Mouse (Mus musculus) kidney, adult 8-10 months (tissue): ENCODE data around the gene Khdc3.
"Not testable (repeated sequence)": the region's sequence is repeated elsewhere in the genome, so short reads cannot be mapped to it uniquely, and the experiment has no call there.

Source experiments
- DNase-seq, 2 experiments: peaks; one replicate each; pipeline ENCODE4 v3.0.0; 2022

Khdc3 gene

DNA sequence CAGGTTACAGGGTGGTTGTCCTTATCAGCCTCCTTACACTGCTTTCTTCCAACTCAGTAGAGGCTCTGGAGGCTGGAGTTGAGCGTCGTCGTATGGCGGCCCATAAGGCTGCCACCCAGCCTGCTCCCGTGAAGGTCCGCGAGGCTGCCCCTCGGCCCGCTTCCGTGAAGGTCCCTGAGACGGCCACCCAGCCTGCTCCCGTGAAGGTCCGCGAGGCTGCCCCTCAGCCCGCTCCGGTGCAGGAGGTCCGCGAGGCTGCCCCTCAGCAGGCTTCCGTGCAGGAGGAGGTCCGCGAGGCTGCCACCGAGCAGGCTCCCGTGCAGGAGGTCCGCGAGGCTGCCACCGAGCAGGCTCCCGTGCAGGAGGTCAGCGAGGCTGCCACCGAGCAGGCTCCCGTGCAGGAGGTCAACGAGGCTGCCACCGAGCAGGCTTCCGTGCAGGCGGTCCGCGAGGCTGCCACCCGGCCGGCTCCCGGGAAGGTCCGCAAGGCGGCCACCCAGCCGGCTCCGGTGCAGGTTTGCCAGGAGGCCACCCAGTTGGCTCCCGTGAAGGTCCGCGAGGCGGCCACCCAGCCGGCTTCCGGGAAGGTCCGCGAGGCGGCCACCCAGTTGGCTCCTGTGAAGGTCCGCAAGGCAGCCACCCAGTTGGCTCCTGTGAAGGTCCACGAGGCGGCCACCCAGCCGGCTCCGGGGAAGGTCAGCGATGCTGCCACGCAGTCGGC is 1.7 kb downstream of the Khdc3 start:
- peak; percentile 22 to 26 for DNase-seq

DNA sequence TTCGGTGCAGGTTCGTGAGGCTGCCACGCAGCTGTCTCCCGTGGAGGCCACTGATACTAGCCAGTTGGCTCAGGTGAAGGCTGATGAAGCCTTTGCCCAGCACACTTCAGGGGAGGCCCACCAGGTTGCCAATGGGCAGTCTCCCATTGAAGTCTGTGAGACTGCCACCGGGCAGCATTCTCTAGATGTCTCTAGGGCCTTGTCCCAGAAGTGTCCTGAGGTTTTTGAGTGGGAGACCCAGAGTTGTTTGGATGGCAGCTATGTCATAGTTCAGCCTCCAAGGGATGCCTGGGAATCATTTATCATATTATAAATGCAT is 2.2 kb downstream of the Khdc3 start:
- no peak for DNase-seq

DNA sequence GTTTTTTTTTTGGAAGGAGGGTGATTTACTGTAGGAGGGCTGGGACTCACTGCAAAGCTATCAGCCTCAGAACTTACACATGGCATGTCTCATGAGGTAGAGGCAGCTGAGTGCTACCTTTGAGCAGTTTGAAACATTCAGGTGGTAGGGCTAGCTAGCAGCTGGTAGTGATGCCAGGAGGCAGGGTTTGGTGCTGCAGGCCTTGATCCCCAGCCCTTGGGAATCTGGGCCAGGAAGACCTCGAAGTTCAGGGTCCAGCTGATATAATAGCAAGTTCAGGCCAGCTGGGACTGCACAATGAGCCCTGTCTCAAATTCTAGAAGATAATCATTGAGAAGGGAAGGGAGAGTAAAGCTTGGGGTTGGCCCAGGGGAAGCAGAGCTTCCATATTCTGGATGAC is 3.5 kb downstream of the Khdc3 start:
- no peak for DNase-seq

DNA sequence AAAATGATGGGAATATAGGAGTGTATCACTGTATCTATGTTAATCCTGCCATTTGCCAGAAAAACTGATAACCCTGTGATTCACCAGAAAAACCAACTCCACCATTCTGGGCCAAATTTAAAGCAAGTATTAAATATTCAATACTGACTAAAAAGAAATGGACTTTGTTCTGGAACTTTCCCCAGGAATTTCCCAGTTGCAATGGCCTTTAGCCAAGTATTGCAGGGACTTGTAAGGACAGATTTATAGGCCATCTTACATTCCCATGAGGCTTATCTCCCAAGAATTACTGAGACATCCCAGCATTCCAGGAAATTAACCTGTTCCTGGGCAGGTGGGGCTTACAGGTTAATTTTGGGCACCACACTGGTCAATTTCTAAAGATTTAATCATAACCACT is 4.1 kb downstream of the Khdc3 start:
- peak in 1 of 2 experiments; percentile 18 for DNase-seq

DNA sequence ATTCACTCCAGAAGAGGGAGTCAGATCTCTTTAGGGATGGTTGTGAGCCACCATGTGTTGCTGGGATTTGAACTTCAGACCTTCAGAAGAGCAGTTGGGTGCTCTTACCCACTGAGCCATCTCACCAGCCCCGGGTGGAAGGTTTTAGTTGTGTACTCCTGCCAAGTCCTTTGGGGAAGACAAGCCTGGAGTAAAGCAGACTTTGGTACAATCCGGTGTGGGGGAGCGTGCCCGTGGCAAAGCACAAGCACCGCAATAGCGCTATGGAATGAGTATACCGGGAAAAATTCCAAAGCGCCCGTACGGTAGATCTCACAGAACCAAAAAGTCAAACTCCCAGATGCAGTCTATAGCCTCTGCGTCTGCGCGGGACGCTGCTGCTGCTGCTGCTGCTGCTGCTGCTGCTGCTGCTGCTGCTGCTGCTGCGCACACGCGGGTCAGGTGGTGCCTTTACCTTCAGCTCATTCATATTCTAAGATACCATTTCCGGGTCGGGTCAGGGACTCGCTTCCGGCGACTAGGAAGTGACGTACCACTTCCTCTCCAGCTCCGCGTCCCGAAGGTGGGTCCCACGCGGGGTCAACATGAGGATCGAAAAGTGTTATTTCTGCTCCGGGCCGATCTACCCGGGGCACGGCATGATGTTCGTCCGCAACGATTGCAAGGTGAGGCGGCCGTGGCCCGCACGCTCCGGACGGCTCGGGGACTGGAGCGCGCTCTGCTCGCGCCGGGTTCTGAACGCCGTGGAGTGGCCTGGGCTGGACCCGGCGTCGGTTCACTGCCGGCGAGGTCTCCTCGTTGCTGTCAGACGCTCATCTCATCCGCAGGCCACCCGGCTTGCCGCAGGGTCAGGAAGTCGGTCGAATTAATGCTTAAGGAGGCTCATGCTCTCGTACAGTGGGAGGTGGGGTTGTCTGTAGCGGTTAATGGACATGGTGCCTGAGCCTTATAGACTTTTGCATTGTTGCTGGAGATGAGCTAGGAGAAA is 11.6 kb downstream of the Khdc3 start, which contains the start of gene Rsl24d1:
Gene Rsl24d1 (plus strand): TSS at position 508 of the 988 bp plus-strand sequence.
- peak; percentile 88 to 90 for DNase-seq

DNA sequence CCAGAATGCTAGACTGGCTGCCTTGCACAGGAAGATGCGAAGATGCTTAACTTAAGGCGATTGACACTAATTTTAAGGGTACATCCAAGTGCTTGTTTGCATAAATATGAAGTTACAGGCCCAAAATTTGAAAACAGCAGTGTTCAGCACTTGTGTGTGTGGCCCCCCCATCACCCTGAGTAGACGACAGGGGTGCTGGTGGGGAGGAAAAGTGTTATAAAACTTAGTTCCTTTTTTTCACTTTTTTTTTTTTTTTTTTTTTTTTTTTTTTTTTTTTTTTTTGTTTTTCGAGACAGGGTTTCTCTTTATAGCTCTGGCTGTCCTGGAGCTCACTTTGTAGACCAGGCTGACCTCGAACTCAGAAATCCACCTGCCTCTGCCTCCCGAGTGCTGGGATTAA is 15.1 kb downstream of the Khdc3 start:
- DNase-seq, result not testable (repeated sequence)

DNA sequence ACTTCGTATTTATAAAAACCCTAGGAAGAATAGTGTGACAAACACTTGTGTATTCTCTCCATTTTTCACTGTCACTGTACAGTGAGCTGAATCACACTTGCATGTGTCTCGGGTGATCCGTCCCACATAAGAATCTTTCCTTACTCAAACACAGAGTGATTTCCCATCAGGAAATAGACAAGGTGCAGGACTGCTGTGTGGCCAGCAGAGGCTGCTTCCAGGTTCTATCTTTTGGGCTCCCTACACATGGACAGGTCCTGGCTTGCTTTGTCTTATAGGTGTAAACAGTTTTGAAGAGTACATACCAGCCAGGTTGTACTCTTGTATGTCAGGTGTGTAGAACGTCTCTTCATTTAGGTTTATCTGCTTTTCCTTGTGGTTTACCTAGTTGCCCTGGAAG is 16.4 kb downstream of the Khdc3 start:
- DNase-seq, result no peak

DNA sequence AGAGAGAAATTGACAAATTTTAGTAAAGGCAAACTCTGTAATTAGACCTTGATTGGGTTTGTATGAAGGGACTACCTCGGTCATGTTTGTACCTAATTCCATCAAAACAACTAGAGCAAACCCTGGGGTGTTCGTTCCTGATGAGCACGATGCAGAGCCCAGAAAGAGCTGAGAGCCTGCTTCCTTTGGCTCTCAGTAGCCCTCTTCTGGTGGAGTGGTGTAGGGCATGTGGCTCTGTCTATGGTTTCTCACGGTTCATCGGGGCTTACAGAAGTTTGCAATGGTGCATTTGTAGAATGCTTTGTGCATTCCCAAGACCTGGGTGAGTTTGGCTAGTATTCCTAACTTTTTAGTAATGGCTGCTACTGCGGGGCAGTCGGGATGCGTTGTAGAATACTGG is 20.1 kb downstream of the Khdc3 start:
- peak in 1 of 2 experiments; percentile 21 for DNase-seq

DNA sequence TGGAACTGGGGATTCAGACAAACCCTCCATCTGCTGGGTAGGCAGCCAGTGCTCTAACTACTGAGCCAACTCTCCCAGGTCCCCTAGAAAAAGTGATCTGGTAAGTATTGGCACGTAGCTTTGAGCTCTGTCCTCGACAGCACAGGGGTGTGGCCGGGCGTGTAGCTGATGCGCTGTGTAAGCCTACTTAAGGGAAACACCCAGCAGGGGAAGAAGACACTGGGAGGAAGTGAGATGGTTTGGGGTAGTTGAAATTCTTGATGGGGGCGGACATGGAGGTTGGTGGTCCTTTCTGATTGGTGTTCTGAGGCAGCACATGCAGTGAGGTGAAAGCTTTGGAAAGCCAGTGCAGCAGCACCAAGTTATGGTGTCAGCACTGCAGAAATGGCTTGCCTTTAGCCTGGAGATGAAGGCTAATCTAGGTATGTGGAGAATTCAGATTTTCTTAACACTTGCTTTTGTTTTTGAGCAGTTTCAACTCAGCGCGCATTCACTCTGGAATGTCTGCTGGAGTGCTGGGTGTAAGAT is 23.5 kb downstream of the Khdc3 start:
- no peak for DNase-seq

DNA sequence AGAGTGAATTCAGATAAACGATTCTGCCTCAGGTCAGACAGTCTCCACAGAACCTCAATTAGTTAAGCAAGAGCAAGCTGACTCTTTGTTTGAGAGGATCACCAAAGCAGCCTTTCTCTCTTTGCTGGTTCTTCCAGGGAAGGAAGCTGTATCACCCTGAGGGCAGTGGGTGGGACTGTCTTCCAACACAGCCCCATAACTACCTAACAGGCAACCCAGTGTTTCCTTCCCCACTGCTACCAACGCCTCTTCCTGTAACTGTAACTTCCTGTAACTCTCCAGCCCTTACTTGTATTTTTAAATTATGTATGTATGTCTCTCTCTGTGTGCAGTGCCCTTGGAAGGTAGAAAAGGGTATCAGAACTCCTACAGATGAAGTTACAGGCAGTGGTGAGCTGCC is 25.8 kb downstream of the Khdc3 start:
- no peak for DNase-seq

DNA sequence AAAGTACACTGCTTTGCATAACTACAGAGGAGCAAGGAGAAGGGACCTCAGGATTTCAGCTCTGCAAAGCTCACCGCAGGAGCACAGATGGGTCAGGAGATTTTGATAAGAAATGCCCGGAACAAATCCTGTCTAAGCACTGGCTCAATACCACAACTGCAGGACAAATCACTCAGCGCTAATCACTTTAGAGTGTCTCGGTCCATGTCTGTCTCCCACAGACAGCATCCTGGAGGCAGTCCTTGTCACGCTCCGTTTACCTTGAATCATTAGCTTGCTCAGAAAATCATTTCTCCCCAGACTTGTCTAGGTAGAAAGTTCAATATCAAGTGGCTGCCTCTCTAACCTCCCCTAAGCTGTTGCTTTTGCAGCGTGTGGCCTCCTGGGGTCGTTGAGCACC is 28.2 kb downstream of the Khdc3 start:
- DNase-seq, result peak in 1 of 2 experiments; percentile 8

DNA sequence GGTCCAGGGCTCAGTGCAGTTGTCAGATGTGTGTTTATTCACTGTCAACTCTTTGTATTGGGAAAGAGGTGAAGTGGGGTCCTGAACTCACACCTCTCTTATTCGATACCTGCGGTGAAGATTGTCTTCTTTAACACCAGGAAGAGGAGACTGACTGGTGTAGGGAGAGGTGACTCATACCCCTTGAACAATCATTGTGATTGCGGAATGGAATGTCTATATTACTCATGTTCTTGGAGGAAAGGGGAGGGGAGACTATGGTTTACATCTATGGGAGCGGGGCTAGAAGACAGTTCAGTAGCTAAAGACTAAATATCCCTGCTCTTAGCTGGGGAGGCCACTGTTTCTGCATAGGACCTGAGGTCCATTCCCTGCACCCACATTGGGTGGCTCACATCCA is 28.9 kb downstream of the Khdc3 start:
- DNase-seq, result no peak

DNA sequence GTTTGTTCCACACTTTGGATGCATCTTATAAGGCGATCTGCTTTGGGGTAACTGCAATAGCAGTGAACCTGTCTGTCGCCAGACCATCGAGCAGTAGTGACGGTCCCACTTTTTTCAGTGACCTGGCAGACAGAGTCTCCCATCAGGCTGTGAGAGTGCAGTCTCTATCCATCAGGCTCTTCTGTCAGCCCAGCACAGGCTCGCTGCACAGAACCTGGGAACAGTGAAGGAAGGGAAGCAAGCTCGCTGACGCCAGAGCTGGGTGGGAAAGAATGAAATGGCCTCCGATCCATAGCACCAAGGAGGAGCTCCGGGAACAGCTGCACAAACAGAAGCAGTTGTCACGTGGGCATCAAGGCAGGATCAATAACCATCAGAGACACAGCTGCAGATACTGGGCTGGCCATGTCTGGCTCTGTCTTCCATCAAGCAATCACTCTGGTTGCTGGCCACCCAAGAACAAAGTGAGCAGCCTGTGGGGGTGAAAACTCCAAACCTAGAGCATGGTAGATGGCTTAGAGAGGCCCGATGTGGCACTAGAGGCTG is 35.8 kb downstream of the Khdc3 start:
- no peak for DNase-seq
